Mouse (Mus musculus): ENCODE measurements around the gene Plekha5.
"Not testable (repeated sequence)": the region's sequence is repeated elsewhere in the genome, so short reads cannot be mapped to it uniquely, and the experiment has no call there.

Gene Plekha5

DNA sequence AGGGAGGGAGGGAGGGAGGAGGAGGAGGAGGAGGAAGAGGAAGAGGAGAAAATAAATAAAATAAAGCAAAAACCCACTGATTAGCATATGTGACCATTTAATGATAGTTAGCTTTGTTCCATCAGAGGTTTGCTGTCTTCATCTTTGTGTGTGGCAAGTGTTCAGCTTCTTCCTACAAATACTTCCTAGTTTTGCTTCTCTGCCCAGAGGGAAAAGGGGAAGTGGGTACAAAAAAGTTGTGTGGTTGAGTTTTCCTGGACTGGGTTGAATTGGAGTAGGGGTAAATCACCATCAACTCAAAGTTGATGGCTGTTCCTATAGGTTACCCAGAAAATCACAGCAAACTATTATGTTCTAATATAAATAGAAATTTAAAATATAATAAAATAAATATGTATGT, 65.7 kb downstream of the Plekha5 start:
- DNase-seq (ENCODE audit: low read depth, low spot score), result no peak

DNA sequence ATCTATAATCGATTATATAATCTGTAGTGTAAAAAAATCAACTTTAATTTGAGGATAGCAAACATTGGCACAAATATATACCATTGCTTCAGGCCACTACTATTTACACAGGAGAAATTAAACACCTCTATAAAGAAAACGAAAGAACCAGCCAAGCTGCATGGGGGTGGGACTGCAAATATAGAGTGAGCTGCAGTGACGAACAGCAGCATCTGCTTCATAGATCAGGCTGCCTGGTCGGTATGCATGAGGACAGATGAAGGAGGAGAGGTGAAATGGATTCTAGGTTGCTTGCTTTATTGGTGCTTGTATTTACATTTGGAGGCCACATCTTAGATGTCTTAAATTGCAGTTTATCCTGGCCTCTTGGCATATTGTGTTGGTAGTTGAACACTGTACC, 66.4 kb downstream of the Plekha5 start:
- DNase-seq (ENCODE audit: low read depth, low spot score), result no peak

DNA sequence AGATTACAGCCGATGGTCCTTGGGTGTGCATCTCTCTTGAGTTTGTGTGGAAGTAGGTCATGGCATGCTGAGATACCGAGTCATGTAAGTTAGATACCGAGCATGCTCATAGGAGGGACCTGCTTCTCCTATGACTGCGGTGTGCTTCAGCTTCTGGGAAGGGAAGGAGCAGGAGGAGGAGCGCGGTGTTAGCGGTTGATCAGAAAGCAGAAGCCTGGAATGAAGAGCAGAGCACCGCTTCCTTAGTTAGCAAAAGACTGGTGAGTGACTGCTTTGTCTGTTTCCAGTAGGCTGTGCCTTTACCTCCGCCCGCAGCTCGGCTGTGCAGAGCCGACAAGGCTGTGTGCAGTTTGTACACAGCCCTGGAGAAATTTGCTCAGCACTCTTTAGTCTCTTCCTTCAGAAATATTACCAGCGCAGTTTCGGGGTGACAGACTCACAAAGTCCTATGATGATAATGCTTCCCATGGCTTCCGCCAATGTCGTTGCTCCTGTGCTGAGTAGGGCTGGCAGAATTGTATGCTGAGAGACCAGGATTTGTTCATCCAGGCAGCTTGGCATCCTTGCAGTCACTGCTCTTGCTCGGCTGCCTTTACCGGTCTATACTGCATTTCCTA, 67.2 kb downstream of the Plekha5 start:
- DNase-seq (ENCODE audit: low read depth, low spot score), result no peak

DNA sequence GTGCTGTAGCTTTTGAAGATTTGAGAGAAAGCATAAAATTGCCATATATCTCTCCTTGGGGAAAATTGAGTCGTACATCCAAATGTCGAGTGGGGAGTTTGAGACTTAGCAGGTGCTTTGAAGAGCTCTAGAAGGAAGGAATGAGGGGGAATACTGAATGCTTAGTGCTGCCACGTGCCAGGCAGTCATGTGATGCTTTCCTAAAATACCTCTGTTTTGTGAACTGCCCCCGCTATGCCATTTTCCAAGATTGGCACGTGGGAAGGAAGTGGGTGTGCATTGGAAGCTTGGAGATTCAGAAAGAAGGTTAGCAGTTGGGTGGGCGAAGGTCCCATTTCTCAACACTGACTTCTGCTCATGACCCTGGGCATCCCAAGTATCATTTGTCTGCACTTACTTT, 68.2 kb downstream of the Plekha5 start:
- no peak for DNase-seq (ENCODE audit: low read depth, low spot score)

DNA sequence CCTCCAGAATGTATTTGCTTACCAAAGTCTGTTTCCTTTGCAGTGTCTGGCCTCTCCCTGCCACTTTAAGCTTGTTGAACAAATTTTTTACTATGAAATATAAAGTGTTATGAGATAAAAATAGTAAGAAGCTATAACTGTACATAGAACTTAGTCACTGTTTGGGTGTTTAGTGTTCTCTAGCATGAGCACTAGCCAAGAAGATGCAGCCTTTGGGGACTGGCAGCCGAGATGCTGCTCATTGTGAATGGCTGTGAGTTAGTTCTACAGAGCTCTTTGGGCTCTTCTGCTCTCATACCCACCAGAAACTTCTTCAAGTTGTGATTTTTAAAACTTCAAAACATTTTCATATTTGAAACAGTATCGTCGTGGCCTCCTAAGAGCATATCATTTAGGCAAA, 74.2 kb downstream of the Plekha5 start:
- no peak for DNase-seq (ENCODE audit: low read depth, low spot score)

DNA sequence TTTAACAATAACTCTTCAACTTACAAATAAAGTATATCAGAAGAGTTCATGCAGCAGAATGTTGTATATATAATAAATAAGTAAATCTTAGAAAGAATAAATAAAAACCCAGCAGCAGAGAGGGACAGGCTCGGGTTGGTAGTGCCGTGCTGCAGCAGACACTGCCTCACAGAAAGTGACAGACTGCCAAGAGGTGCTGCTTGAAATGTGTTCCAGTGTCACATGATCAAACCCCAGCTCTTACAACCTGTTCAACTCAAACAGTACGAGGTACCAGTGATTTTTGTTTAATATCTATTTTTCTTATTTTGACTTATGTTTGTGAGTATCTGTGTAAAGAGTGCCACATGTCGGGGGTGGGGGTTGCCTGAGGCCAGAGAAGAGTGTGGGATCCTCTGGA, 75.1 kb downstream of the Plekha5 start:
- no peak for DNase-seq (ENCODE audit: low read depth, low spot score)

DNA sequence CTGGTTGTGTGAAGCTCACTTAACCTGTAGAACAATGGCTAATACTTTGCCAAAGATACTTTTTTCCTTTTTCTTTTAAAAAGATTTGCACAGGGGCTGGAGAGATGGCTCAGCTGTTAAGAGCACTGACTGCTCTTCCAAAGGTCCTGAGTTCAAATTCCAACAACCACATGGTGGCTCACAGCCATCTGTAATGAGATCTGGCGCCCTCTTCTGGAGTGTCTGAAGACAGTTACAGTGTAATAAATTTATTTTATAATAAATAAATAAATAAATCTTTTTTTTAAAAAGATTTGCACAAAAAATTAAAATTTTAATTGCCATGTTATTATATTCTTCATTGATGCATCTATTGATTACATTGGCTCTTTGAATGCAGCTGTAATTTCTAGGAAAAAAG, 77.0 kb downstream of the Plekha5 start:
- DNase-seq (ENCODE audit: low read depth, low spot score), result not testable (repeated sequence)

DNA sequence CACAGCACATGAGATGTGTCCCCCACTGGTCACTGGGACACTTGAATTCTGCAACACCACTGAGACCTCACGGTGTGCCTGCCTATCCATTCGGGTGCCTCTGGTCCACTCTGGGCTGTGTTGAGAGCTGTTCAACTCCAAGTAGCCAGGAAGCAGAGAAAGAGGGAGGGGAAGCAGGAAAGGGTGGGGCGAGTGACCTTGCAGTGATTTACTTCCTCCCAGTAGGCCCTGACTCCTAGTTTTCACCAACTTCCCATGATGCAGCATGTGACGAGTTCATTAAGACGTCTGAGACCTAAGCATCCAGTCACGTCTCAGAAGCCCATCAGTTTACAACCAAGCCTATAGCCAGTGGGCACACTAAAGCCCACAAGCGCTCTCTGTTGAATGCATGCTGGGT, 78.0 kb downstream of the Plekha5 start:
- DNase-seq (ENCODE audit: low read depth, low spot score), result no peak

DNA sequence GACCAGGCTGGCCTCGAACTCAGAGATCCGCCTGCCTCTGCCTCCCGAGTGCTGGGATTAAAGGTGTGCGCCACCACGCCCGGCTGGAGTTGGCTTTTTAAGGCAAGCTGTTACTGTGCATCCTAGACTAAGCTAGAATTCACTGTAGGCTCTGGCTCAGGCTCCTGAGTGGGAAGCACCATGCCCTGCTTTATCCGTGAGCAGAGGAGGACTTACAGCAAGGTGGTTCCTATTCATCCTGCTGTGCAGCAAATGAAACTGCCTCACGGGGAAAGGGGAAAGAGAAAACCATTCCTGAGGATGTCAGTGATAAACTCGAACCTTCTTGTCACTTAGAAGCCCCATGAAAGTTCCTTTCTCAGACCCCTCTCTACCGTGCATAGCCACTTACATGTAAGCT, 80.9 kb downstream of the Plekha5 start:
- no peak for DNase-seq (ENCODE audit: low read depth, low spot score)

DNA sequence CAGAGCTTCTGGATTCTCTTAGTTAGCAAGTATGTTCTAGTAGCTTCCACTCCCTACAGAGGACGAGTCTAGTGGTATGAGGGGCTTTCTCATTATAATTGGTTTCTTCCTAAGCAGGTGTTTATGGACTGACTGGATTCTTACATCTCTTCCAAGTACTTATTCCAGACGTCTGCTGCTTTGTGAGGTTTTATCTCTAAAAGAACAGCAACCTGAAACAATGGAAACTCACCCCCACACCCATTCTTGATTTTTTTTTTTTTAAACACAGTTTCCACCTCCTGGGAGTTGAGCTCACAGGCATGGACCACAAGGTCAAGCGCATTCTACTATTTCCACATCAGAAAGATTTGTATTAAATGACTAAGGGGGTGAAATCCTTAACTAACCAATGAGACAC, 83.8 kb downstream of the Plekha5 start:
- no peak for DNase-seq (ENCODE audit: low read depth, low spot score)

DNA sequence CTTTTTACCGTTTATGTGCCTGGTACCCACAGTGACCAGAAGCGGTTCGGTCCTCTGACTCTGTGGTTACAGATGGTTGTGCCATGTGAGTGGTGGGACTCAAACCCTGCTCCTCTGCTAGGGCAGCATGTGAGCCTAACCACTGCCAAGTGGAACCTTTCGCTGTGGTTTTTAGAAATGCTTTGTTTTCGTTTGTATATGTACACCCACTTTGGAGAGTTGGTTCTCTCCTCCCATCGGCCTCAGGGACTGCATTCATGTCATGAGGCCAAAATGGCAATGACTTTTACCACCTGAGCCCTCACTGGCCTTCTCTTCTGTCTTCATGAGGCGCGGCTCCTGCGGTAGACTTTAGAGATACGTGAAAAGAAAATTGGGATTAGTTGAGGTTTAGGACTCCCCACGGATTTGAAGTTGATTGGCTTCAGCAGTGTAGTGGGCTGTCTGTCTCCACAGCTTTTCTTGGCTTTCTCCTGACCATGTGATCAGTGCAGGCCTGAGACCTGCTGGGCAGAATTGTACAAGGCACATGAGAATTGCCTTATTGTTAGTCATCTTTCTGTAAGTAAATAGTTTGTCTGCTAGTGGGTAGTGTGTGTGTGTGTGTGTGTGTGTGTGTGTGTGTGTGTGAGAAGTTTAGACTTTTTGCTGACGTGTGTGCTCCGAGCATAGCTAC, 84.8 kb downstream of the Plekha5 start:
- DNase-seq (ENCODE audit: low read depth, low spot score), result no peak

DNA sequence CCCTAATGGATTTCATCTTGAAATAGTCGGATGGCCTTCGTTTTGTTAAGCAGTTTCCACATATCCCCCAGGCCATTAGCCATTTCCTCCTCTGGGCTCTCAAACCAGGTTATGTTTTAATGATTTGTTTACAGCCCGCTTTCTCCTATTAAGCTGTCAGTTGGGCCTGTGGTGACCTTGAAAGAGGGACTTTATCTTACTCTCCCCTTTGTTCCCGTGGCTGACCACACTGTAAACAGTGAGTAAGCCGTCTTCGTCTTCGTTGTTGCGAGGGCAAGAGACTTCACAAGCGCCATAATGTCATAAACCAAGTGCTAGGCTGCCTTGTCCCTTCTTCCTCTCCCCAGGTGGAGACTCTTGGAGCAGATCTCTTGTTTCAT, 85.3 kb downstream of the Plekha5 start:
- DNase-seq (ENCODE audit: low read depth, low spot score), result no peak

DNA sequence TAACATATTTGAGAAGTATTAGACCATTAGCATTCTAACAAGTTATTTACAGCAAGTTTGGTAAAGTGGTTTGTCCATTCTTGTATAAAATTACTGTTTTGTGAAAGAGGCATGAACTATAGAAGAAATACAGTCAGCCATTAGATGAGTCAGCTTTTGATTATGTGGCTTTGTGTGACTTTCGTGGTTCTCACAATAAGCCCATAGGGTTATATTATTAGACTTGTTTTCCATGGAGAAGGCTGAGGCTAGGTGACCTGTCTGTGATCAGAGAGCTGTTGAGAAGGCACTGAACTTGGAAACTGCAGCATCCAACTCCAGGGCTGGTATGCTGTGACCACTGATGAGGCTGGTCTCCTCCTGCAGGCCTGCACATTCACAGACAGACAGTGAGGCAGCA, 88.2 kb downstream of the Plekha5 start:
- DNase-seq (ENCODE audit: low read depth, low spot score), result no peak

DNA sequence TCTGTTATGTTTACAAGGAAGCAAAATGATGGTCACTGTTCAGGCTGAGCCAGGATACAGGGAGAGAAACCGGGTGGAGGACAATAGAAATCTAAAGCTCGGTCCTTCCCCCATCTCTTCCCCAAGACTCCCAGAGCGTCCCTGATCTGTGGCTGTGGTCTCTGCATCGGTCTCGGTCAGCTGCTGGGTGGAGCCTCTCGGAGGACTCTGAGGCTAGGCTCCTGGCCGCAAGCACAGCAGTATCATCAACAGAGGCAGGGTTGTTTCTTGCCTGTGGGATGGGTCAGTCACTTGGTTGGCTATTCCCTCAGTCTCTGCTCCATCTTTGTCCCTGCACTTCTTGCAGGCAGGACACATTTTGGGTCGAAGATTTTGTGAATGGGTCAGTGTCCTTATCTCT, 88.6 kb downstream of the Plekha5 start:
- DNase-seq (ENCODE audit: low read depth, low spot score), result no peak

DNA sequence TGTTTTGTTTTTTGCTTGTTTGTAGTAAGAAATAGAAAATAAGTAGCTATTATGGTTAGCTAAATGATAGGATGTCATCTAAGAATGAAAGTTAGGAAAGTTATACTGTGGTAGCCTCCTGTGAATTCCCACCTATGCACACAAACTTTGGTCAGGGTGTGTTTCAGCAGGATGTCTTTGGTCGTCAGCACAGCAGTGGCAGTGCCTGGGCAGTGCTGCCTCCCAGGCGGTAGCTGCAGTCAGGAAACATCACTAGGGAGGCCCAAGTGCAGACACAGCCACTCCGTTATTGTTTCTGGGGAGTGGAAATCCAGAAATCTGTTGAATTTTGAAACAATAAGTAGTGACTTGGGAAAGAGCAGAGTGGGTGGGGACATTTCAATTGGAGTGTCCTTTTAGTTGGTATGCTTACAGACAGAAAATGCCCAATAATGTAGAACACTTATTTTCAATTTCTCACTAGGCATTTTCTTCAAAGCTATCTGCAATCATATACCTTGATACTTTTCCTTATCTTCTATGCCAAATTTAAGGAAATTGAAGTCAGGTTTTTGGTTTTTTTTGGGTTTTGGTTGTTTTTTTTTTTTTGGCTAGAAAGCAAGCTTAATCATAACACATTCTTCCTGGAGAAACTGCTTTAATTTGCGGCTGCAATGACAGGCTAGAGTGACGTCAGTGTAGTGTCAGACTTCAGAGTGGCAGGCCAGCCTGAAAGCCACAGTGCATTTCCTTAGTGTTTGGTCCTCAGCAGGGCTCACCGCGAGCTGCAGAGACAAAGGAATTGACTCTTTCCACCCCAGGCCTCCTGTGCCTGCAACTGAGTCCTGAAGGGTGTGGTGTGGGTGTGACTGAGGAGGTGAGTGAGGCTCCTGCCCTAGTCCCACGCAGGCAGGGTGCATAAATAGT, 90.6 kb downstream of the Plekha5 start:
- DNase-seq (ENCODE audit: low read depth, low spot score), result no peak

DNA sequence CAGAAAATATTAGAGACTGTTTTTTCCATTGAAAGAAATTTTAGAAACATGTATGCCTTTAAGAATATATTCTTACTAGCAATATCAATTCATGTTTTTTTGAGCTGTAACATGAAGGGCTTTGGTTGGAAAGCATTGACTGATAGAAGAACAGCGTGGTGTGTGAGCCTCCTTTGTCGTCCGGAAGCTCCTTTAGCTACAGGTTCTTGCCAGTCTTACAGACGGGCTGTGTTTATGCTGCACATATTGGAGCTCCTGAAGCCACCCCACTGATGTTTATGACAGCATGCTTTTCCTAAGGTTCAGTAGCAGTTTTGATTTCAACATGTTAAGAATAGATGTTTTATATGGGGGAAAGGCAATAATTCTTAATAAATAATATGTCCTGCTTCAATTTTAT, 91.7 kb downstream of the Plekha5 start:
- no peak for DNase-seq (ENCODE audit: low read depth, low spot score)

DNA sequence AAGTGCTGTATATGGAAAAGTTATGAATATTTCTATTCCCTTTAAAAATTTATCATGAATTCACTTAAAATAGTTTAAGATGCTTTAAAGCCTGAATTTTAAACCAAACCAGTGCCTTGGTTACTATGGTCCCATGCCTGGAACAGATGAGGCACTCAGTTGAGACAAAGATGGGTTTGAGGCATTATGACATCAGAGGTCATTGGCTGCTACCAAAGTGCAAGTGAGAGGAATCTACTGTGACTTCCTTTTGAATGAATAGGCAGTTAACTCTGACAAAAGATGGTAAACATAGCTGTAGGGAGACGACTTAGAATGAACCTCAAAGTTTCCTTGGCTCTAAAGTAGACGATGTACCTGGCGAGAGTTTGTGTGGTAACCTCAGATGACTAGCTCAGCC, 92.3 kb downstream of the Plekha5 start:
- DNase-seq (ENCODE audit: low read depth, low spot score), result no peak

DNA sequence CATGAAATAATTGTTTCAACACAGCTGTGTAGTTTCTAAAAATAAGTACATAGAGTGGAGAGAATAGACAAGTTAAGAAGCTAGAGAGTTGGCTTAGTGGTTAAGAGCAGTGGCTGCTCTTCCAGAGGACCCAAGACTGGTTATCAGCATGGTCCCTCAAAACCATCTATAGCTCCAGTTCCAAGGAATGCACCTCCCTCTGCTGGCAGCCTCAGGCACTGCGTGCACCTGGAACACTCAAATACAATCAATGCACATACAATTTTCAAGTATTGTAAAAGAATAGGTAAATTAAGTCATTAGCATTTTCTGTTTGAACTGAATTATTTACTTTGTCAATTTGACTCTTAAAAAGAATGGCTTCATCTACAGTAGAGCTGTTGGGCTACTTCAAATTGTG, 93.3 kb downstream of the Plekha5 start:
- no peak for DNase-seq (ENCODE audit: low read depth, low spot score)

DNA sequence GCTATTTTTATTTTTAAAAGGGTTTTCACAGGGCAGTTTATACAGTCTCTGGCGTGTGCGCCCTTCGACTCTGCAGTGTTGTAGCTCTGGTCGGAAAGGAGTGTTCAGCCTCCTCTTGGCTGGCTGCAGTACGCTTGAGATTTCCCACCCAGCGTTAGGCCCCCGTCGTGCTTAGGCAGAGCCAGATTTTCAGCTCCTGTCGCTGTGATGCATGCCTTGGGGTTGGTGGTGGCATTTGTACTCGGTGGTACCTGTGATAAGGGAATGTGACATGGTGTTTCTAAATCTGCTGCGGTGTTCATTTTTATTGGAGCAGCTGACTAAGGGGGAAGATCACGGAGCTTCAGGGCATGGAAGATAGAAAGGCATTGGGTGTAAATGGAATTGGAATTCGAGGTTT, 95.2 kb downstream of the Plekha5 start:
- DNase-seq (ENCODE audit: low read depth, low spot score), result no peak

DNA sequence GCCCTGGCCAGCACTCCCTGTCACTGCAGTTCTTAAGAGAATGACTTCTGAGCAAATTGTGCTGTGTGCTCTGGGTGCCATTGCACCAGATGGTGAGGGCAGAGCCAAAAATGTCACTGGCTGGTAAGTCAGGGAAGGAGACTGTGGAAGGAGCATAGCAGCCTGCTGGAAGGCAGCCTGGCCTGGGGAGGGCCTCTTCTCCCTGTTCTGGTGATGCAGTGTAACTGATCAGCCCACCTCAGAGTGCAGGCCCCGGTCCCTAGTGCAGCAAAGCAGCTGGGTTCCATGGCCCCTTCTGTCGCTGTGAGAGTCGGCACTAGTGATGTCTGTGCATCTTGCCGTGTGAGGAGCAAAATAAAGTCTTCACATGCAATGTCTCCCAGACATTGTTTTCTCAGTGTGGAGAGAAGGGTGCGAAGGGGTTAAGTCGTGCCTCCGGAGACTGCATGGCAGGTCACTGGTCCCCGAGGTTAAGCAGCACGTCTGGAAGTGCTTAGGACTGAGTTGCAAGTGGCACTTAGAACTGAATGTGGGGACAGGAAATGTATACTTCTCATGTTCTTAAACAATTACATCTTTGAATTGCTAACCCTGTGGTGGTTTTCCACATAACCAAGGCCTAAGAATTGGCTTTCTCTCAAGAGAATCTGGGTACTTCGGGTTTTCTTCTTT, 95.8 kb downstream of the Plekha5 start:
- DNase-seq (ENCODE audit: low read depth, low spot score), result no peak

DNA sequence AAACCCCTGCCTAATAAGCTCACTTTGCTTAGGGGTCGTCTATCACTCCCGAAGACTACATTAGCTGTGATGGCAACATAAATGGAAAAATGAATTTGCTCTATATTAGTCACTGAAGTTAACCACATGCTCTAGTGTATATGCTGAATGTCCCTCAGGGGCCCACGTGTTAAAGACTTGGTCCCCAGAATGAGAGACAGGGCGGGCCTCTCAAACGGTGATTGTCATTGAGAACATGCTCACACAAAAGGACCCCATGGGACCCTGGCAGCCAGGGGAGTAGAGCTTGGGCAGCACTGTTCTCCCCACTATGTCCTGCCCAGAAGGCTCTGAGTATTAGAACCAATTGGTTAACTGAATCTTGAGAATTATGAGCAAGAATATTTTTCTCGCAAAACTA, 97.1 kb downstream of the Plekha5 start:
- no peak for DNase-seq (ENCODE audit: low read depth, low spot score)

DNA sequence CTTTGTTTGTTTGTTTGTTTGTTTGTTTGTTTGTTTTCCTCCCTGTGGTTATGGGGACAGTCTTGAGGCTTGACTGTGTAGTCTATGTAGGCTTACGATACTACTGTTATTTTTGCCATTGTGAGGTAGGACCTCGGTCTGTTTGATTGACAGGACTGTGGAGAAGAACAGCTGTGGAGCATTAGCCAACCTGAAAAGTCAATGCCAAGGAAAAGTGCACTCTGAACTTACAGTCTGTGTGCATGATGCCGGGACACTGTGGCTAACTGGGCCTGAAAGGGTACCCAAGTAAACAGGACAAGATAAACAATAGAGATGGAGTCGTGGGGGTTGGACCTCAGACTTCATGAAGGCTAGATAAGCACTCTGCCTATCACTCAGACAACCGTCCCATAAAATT, 98.0 kb downstream of the Plekha5 start:
- no peak for DNase-seq (ENCODE audit: low read depth, low spot score)

All from retina, adult 2 months (tissue).